Mouse (Mus musculus) spleen, postnatal 0 days (tissue): ENCODE measurements around the gene Usp15. TPM values are rescaled to one million over a fixed set of nuclear protein-coding genes. Genes with fewer than 3 reads are reported as not detected.

Source experiments
- polyA plus RNA-seq: library from polyadenylated mRNA; unstranded; fragments of >200 nt; fragmentation: Nextera tagmentation; extraction: Ambion mirVana; gene quantifications from 2 replicates; pipeline ENCODE4 v1.2.1, GENCODE M21; 2015

Gene Usp15
- 101 and 109 TPM in 2 replicates for polyA plus RNA-seq

DNA sequence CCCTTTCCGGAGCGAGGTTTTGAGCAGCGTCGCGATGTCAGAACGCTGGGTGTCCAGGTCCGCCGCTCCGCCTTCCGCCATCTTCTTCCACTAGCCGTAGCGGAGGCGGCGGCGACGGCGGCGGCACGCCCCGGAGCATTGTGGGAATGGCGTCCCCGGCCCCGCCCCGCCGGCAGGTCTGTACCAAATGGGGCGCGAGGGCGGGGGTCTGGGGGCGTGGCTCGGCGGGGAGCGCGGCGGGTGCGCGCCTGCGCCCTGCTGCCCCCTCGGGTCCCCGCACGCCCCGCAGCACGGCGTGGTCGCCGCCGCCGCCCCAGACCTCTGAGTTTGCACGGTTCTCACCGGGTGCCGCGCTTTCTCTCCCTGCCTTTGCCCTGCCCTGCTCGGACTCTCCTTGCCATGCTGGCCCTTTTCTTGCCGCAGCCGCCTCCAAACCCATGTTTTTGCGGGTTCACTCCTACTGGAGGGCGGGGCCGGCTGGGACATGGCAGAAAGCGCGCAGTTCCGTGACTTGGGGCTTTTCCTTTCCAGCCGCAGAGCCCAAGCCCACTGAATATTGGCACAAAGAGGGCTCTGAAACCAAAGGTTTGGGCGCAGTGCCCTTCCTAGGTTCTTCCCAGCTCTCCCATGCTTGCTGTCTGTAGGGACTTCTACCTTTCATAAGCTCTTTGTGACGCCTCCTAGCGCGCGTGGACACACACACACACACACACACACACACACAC lies at the start of gene Usp15:
Usp15 (minus strand) TSS at position 161 of the 725 bp plus-strand sequence.

DNA sequence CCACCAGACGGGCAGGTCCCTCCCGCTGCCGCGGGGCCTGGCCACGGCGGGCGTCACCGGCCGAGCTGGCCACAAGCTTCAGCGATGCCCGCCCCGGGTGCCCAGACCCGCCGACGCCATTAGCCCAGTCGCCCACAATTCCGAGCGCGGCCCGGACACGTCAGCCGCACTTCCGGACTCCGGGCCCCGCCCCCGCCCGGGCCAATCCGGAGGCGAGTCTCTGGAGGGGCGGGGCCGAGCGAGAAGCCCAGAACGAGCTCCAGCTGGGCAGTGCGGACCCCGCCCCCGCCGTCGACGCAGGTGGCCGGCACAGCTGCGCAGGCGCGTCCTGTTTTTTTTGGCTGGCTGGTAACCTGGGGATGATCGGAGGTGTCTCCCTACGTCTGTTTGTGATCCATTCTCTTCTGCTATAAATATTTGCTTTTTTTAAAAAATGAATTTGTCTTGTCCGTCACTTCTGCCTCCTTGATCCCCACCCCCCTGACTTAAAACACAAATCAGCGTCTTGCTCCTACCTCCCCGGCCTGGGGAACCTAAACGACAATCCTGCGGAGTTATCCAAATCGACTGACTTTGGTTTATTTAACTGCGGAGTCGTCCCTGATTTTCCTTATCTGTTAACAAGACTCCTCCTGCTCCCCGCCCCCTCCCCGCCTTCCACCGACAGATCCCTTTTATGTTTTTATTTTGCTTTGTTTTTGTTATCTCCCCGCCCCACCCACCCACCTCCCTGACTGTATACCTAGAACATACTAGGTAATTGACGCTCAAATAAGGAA lies 120.4 kb downstream of the Usp15 start, which contains the start of gene Mon2:
Mon2 (minus strand) TSS at position 261 of the 779 bp plus-strand sequence.

Other genes starting within 250 kb of the Usp15 start
- 14.3 and 16.4 TPM in 2 replicates for gene Mon2, start 120.5 kb downstream of the Usp15 start, polyA plus RNA-seq
- gene Fam19a2, start 67.0 kb upstream of the Usp15 start, polyA plus RNA-seq, result 0.05 TPM in 1 of 2 replicates, not detected in the other